Mouse (Mus musculus) liver, embryonic 14.5 days (tissue): Measurements from ENCODE around the gene Bcl7c. TPM values are rescaled to one million over a fixed set of nuclear protein-coding genes. Genes with fewer than 3 reads are reported as not detected.
"Not testable (repeated sequence)": the region's sequence is repeated elsewhere in the genome, so short reads cannot be mapped to it uniquely, and the experiment has no call there.

Source experiments
- ATAC-seq: fragments of 200-750 bp; cut with Nextera tagmentation; 2 replicates; pipeline ENCODE4 v1.8.0; 2017; ENCODE audit warnings: moderate number of reproducible peaks, mild to moderate bottlenecking, moderate library complexity; ENCODE audit not compliant: insufficient read depth
- DNase-seq, 3 experiments: peaks; one replicate each; pipeline ENCODE4 v3.0.0-alpha.2; 2012 to 2013; ENCODE audit warnings: low read depth in 3 of 3, low spot score in 3 of 3
- H3K27ac ChIP-seq: fragments of 300-500 bp; sonication (generic); 2 replicates; pipeline ENCODE4 v1.5.1; 2014; ENCODE audit warnings: moderate library complexity, mild to moderate bottlenecking, control low read depth, inconsistent platforms
- H3K27me3 ChIP-seq: fragments of 300-500 bp; sonication (generic); 2 replicates; pipeline ENCODE4 v1.6.1; 2014; ENCODE audit warnings: mild to moderate bottlenecking, low read length, moderate library complexity; ENCODE audit not compliant: control insufficient read depth, insufficient read depth
- H3K36me3 ChIP-seq: fragments of 300-500 bp; sonication (generic); replicated peaks from 2 replicates; pipeline ENCODE4 v1.6.1; 2014; ENCODE audit warnings: low read depth; ENCODE audit not compliant: control insufficient read depth, insufficient read depth
- H3K4me1 ChIP-seq, 2 experiments: fragments of 200-500 bp in 1 of 2; fragments of 300-500 bp in 1 of 2; sonication (generic) in 1 of 2; replicated peaks; 2 replicates each; pipeline ENCODE4 v1.6.1; 2012 to 2014; ENCODE audit warnings: antibody characterized with exemption in 1 of 2, inconsistent platforms in 1 of 2, low read length in 1 of 2; ENCODE audit not compliant: control insufficient read depth in 2 of 2, insufficient read depth in 2 of 2
- H3K4me2 ChIP-seq: fragments of 300-500 bp; sonication (generic); 2 replicates; pipeline ENCODE4 v1.6.1; 2014; ENCODE audit warnings: low read depth, mild to moderate bottlenecking, control low read depth, moderate library complexity
- H3K4me3 ChIP-seq, 2 experiments: fragments of 200-500 bp in 1 of 2; fragments of 300-500 bp in 1 of 2; sonication (generic) in 1 of 2; 2 replicates each; pipeline ENCODE4 v1.5.1; 2012 to 2014; ENCODE audit warnings: low read depth in 2 of 2, low read length in 2 of 2, mild to moderate bottlenecking in 2 of 2, control low read depth in 1 of 2, inconsistent platforms in 1 of 2, moderate library complexity in 1 of 2; ENCODE audit not compliant: insufficient read depth in 1 of 2
- H3K9ac ChIP-seq: fragments of 300-500 bp; sonication (generic); replicated peaks from 2 replicates; pipeline ENCODE4 v1.6.1; 2014; ENCODE audit warnings: mild to moderate bottlenecking, control low read depth, moderate library complexity
- H3K9me3 ChIP-seq: fragments of 300-500 bp; sonication (generic); 2 replicates; pipeline ENCODE4 v1.6.1; 2016; ENCODE audit warnings: low read length, mixed read lengths; ENCODE audit not compliant: control insufficient read depth
- CTCF ChIP-seq: IDR thresholded peaks from 2 replicates; pipeline ENCODE4 v1.5.1; 2016; ENCODE audit warnings: antibody characterized with exemption, low read depth, control low read depth
- EP300 ChIP-seq: IDR thresholded peaks from 2 replicates; pipeline ENCODE4 v1.6.1; 2016; ENCODE audit warnings: antibody characterized with exemption, low read depth
- WGBS: fragments of 180-500 bp; shearing (Covaris S2); extraction: QIAGEN DNeasy Blood & Tissue Kit; methylation state at CpG from one replicate; pipeline ENCODE4 v1.1.7; 2014; ENCODE audit not compliant: insufficient replicate concordance; 5-methylcytosine and 5-hydroxymethylcytosine counted together
- polyA plus RNA-seq, 2 experiments: library from polyadenylated mRNA; depleted of rRNA in 1 of 2; stranded (reverse) in 1 of 2; unstranded in 1 of 2; fragments of >200 nt; fragmentation: Nextera tagmentation in 1 of 2; extraction: Ambion mirVana in 1 of 2; gene quantifications; 2 replicates each; pipeline versions ENCODE4 v1.2.1 to v1.2.3; 2012 to 2014

Gene Bcl7c
- polyA plus RNA-seq, 2 experiments = 12.5 to 21.7 TPM

GRCm38 (mm10) chr7:127703561-127704178, 5.1 kb downstream of the Bcl7c start:
- 77% methylated on average over 8 of the region's 8 CpGs for WGBS
- no peak overlapping the region for H3K27ac ChIP-seq
- ATAC-seq (no peak), DNase-seq (no peak)
- peaks cover 4 to 9% of the 10 kb centered on the region in 2 experiments for H3K4me1 ChIP-seq
- no peaks in the 10 kb centered on the region for H3K36me3 ChIP-seq
- no peaks in the 10 kb centered on the region for H3K9me3 ChIP-seq
- no peaks in the 10 kb centered on the region for H3K27me3 ChIP-seq
- H3K4me2 ChIP-seq = no peak overlapping the region
- H3K4me3 ChIP-seq = no peak overlapping the region
- H3K9ac ChIP-seq = no peak overlapping the region
- TF ChIP-seq CTCF (no peak), EP300 (no peak)

- WGBS = 29% methylated on average over 3 of the region's 3 CpGs
- no peak overlapping the region for H3K4me3 ChIP-seq
- no peaks in the 10 kb centered on the region for H3K36me3 ChIP-seq
- H3K9ac ChIP-seq = no peak overlapping the region
- DNase-seq = no peak
- H3K27me3 ChIP-seq = no peaks in the 10 kb centered on the region
- TF ChIP-seq CTCF (no peak), EP300 (no peak)
- ATAC-seq = no peak
- no peaks in the 10 kb centered on the region for H3K9me3 ChIP-seq
- peaks cover 0 to 3% of the 10 kb centered on the region in 2 experiments; a peak in 2 of 4 replicates for H3K4me1 ChIP-seq
- no peak overlapping the region for H3K4me2 ChIP-seq
- H3K27ac ChIP-seq = no peak overlapping the region
Observed at GRCm38 (mm10) chr7:127700712-127701331, 7.9 kb downstream of the Bcl7c start.

- no peak for ATAC-seq
- Histone ChIP-seq H3K4me2 (no peak overlapping the region), H3K4me3 (no peak overlapping the region), H3K27ac (no peak overlapping the region), H3K27me3 (no peaks in the 10 kb centered on the region), H3K9ac (no peak overlapping the region), H3K4me1 (peaks cover 0 to 3% of the 10 kb centered on the region in 2 experiments; a peak in 2 of 4 replicates), H3K36me3 (no peaks in the 10 kb centered on the region), H3K9me3 (no peaks in the 10 kb centered on the region)
- DNase-seq = no peak
- 64% methylated on average over 6 of the region's 6 CpGs for WGBS
- TF ChIP-seq CTCF (no peak), EP300 (no peak)
Observed at GRCm38 (mm10) chr7:127698986-127699385, 9.7 kb downstream of the Bcl7c start.

- not testable (repeated sequence) for H3K9me3 ChIP-seq, ATAC-seq, H3K4me3 ChIP-seq, H3K27me3 ChIP-seq, H3K4me2 ChIP-seq, H3K9ac ChIP-seq, H3K36me3 ChIP-seq, DNase-seq, H3K27ac ChIP-seq, H3K4me1 ChIP-seq
- 39% methylated on average over 7 of the region's 7 CpGs for WGBS
Observed at GRCm38 (mm10) chr7:127693730-127694129, 15.0 kb downstream of the Bcl7c start.

- Histone ChIP-seq H3K4me3 (no peak overlapping the region), H3K9me3 (no peaks in the 10 kb centered on the region), H3K4me1 (peaks cover 0 to 7% of the 10 kb centered on the region in 2 experiments; a peak in 2 of 4 replicates), H3K27ac (no peak overlapping the region), H3K9ac (no peak overlapping the region), H3K36me3 (no peaks in the 10 kb centered on the region), H3K27me3 (no peaks in the 10 kb centered on the region), H3K4me2 (no peak overlapping the region)
- ATAC-seq (no peak), DNase-seq (no peak)
- TF ChIP-seq CTCF (no peak), EP300 (no peak)
- WGBS = 88% methylated on average over 8 of the region's 8 CpGs
Observed at GRCm38 (mm10) chr7:127693290-127693689, 15.4 kb downstream of the Bcl7c start.
